Mouse (Mus musculus) layer of hippocampus, adult 9-10 months (tissue): ENCODE data around the gene Slc39a8.

ENCODE experiments used
- DNase-seq: peaks from one replicate; pipeline ENCODE4 v3.0.0; 2022; ENCODE audit warnings: low spot score

The Slc39a8 gene

GRCm38 (mm10) chr3:135918566-135919180, 93.6 kb downstream of the Slc39a8 start:
- DNase-seq, result no peak

- DNase-seq, result no peak
Observed at GRCm38 (mm10) chr3:135919305-135919704, 94.2 kb downstream of the Slc39a8 start.

- no peak for DNase-seq
Observed at GRCm38 (mm10) chr3:135926729-135927128, 101.7 kb downstream of the Slc39a8 start.

- DNase-seq, result no peak
Observed at GRCm38 (mm10) chr3:135928184-135928583, 103.1 kb downstream of the Slc39a8 start.

GRCm38 (mm10) chr3:135937455-135937854, 112.4 kb downstream of the Slc39a8 start:
- DNase-seq, result no peak
